Mouse (Mus musculus) hindbrain, embryonic 16.5 days (tissue): ENCODE data around the gene Bean1. TPM values are rescaled to one million over a fixed set of nuclear protein-coding genes. Genes with fewer than 3 reads are reported as not detected.
A peak's percentile ranks its signal among the peaks of the same experiment; 100 is the strongest.

Source experiments
- ATAC-seq: fragments of 200-750 bp; cut with Nextera tagmentation; 2 replicates; pipeline ENCODE4 v1.8.0; 2017; ENCODE audit warnings: moderate TSS enrichment, moderate library complexity
- H3K27ac ChIP-seq: fragments of 300-500 bp; sonication (generic); 2 replicates; pipeline ENCODE4 v1.5.1; 2014; ENCODE audit warnings: low read depth, mild to moderate bottlenecking, control low read depth, low read length, moderate library complexity
- H3K27me3 ChIP-seq: fragments of 300-500 bp; sonication (generic); replicated peaks from 2 replicates; pipeline ENCODE4 v1.6.1; 2014; ENCODE audit warnings: low read length; ENCODE audit not compliant: control insufficient read depth, insufficient read depth
- H3K36me3 ChIP-seq: fragments of 300-500 bp; sonication (generic); 2 replicates; pipeline ENCODE4 v1.6.1; 2014; ENCODE audit warnings: mild to moderate bottlenecking, low read length, moderate library complexity, mixed read lengths; ENCODE audit not compliant: control insufficient read depth, insufficient read depth
- H3K4me1 ChIP-seq: fragments of 300-500 bp; sonication (generic); 2 replicates; pipeline ENCODE4 v1.6.1; 2014; ENCODE audit warnings: low read depth, low read length; ENCODE audit not compliant: control insufficient read depth, insufficient read depth
- H3K4me2 ChIP-seq: fragments of 300-500 bp; sonication (generic); 2 replicates; pipeline ENCODE4 v1.6.1; 2014; ENCODE audit warnings: mild to moderate bottlenecking, low read length, control low read depth, moderate library complexity
- H3K4me3 ChIP-seq: fragments of 300-500 bp; sonication (generic); 2 replicates; pipeline ENCODE4 v1.5.1; 2014; ENCODE audit warnings: mild to moderate bottlenecking, low read length, control low read depth, moderate library complexity
- H3K9ac ChIP-seq: fragments of 300-500 bp; sonication (generic); 2 replicates; pipeline ENCODE4 v1.6.1; 2014; ENCODE audit warnings: low read depth, mild to moderate bottlenecking, control low read depth, low read length, moderate library complexity
- H3K9me3 ChIP-seq: fragments of 300-500 bp; sonication (generic); 2 replicates; pipeline ENCODE4 v1.6.1; 2014; ENCODE audit warnings: mild to moderate bottlenecking, low read length, moderate library complexity; ENCODE audit not compliant: control insufficient read depth
- WGBS: fragments of 180-500 bp; shearing (Covaris S2); extraction: QIAGEN DNeasy Blood & Tissue Kit; methylation state at CpG from one replicate; pipeline ENCODE4 v1.1.7; 2014; 5-methylcytosine and 5-hydroxymethylcytosine counted together
- polyA plus RNA-seq: library from polyadenylated mRNA; unstranded; fragments of >200 nt; fragmentation: Nextera tagmentation; extraction: Ambion mirVana; gene quantifications from 2 replicates; pipeline ENCODE4 v1.2.1, GENCODE M21; 2015

Bean1 gene
- polyA plus RNA-seq, 1 experiment from 2014 or later = 8.8 TPM

DNA sequence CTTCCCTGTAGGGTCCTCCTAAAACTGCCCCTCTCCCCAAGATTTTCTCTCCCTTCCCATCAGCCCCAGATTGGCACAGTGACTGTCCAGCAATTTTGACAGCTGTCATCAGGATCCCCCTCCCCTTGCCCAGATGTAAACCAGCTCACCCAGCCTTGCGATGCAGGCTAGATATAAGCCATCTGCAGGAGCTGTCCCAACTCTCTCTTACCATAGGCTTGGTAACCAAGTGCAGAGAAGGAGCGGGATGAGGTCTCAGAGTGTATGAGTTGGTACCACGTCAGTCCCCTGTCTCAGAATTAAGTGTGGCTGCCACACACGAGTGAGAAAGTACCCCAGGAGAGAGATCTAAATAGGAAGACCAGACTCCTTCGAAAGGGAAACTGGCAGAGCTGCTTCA is 18.2 kb downstream of the Bean1 start:
- H3K27me3 ChIP-seq = no peaks in the 10 kb centered on the region
- H3K27ac ChIP-seq = no peak overlapping the region
- H3K4me1 ChIP-seq = peaks cover 5% of the 10 kb centered on the region; the same call in 1 of the 2 replicates
- no peak overlapping the region for H3K9ac ChIP-seq
- no peak overlapping the region for H3K4me2 ChIP-seq
- no peak overlapping the region for H3K4me3 ChIP-seq
- H3K9me3 ChIP-seq = no peaks in the 10 kb centered on the region
- ATAC-seq = no peak
- no peaks in the 10 kb centered on the region; the same call in 1 of the 2 replicates for H3K36me3 ChIP-seq
- WGBS = 74% methylated on average over 5 of the region's 5 CpGs

DNA sequence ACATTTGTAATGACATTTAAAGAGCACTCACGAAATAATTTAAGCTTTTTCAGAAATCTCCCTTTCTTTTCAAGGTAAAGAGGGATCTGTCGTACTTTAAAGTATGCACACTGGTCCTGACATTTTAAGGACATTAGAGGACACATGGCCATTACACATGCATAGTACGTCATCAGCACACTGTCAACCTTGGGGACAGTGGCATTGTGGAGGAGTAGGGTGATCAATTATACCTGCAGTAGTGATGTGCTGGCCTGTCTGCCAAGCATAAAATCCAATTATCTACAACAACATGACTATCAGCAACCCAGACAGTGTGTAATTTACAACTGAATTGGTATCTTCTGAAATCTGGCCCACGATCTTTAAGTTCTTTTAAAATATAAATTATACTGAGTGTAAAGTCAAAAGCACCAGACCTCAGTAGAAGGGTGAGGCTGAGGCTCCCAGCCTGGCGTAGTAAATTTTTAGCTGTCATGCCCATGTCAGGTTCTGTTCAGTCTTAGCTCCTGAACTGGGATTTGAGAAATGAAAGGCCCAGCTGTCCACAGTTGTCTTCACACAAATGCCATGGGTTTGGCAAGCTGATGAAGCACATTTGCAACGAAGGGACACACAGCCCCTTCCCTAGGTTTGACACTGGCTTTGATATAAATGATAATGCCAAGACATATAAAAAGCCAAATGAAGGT is 20.7 kb downstream of the Bean1 start:
- 0 out of 2 replicates have a peak, but pooled peaks have one; percentile 51 for ATAC-seq
- Histone ChIP-seq H3K9ac (no peak overlapping the region), H3K4me2 (no peak overlapping the region), H3K4me1 (peaks cover 5% of the 10 kb centered on the region; the same call in 1 of the 2 replicates), H3K4me3 (no peak overlapping the region), H3K27ac (no peak overlapping the region), H3K9me3 (no peaks in the 10 kb centered on the region), H3K36me3 (no peaks in the 10 kb centered on the region; the same call in 1 of the 2 replicates), H3K27me3 (no peaks in the 10 kb centered on the region)
- 56% methylated on average over 6 of the region's 6 CpGs for WGBS

DNA sequence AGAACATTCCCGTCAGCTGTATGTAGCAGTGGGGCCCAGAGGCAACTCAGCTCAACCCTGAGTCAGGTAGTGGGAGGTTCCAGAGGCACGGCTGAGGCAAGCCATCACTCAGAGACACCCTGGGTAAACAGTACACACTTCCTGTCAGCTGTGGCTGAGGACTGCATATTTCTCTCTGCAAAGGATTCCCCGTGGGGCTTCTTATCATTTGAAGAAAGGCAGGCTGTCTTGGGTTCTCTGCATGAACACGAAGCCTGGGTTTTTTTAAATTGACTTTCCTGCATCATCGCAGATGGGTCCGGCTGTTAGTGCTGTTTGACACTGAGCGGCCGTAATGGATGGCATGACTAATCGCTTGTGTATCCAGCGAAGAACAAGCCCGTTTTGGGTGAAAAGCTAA is 21.3 kb downstream of the Bean1 start:
- Histone ChIP-seq H3K4me3 (no peak overlapping the region), H3K4me2 (peak overlapping the region; percentile 10; the same call in 1 of the 2 replicates), H3K27ac (no peak overlapping the region), H3K27me3 (no peaks in the 10 kb centered on the region), H3K9ac (peak overlapping the region; percentile 38; the same call in 1 of the 2 replicates), H3K4me1 (peaks cover 5% of the 10 kb centered on the region; the same call in 1 of the 2 replicates), H3K36me3 (no peaks in the 10 kb centered on the region; the same call in 1 of the 2 replicates), H3K9me3 (no peaks in the 10 kb centered on the region)
- WGBS = 19% methylated on average over 11 of the region's 11 CpGs
- ATAC-seq = peak; percentile 75

DNA sequence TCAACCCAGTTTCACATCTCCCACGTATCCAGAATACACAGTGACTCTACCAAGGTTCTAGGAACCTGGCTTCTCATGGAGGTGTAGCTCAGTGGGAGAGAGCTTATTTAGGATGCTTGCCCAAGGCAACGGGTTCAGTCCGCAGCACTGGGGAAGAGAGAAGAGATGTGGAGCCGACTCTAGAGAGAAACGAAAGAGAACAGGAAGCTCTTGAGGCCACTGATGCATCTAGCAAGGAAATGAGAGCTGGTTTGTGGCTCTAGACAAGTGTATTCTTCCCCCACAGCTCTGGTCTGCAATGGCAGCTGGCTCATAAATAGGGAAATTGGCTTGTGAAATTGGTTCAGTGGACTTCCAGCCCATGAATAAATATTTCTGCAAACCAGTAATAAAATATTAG is 29.6 kb downstream of the Bean1 start:
- Histone ChIP-seq H3K9ac (no peak overlapping the region), H3K27ac (no peak overlapping the region), H3K4me1 (no peaks in the 10 kb centered on the region), H3K4me2 (no peak overlapping the region), H3K36me3 (no peaks in the 10 kb centered on the region), H3K27me3 (no peaks in the 10 kb centered on the region), H3K4me3 (no peak overlapping the region), H3K9me3 (no peaks in the 10 kb centered on the region)
- ATAC-seq = no peak
- WGBS = 76% methylated on average over 5 of the region's 5 CpGs

- no peak overlapping the region for H3K27ac ChIP-seq
- no peaks in the 10 kb centered on the region for H3K27me3 ChIP-seq
- ATAC-seq = no peak
- no peak overlapping the region for H3K4me3 ChIP-seq
- WGBS = 83% methylated on average over 3 of the region's 3 CpGs
- H3K4me2 ChIP-seq = no peak overlapping the region
- no peaks in the 10 kb centered on the region for H3K4me1 ChIP-seq
- no peak overlapping the region for H3K9ac ChIP-seq
- no peaks in the 10 kb centered on the region for H3K36me3 ChIP-seq
- H3K9me3 ChIP-seq = no peaks in the 10 kb centered on the region
Measured at GRCm38 (mm10) chr8:104201622-104202021, 31.4 kb downstream of the Bean1 start.

DNA sequence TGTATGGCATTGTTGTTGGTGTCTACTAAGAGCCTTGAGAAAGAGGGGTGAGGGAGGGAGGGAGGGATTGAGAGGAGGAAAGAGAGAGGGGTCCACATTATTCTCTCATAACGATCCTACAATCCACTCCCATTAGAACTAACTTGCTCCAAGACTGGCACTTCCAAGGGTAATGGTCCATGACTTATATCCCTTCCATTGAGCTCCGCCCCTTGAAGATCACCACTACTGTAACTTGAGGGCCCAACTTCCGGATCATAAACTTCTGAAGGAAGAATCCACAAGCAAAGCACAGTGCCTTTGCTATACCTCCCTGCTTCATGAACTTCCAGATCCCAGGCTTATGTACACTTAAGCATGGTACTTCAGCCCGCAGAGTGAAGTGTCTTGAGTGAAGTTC is 32.1 kb downstream of the Bean1 start:
- no peaks in the 10 kb centered on the region for H3K4me1 ChIP-seq
- no peaks in the 10 kb centered on the region for H3K27me3 ChIP-seq
- WGBS = 94% methylated on average over 4 of the region's 4 CpGs
- no peak overlapping the region for H3K27ac ChIP-seq
- H3K4me3 ChIP-seq = no peak overlapping the region
- no peaks in the 10 kb centered on the region for H3K9me3 ChIP-seq
- ATAC-seq = no peak
- H3K4me2 ChIP-seq = no peak overlapping the region
- no peaks in the 10 kb centered on the region for H3K36me3 ChIP-seq
- no peak overlapping the region for H3K9ac ChIP-seq

DNA sequence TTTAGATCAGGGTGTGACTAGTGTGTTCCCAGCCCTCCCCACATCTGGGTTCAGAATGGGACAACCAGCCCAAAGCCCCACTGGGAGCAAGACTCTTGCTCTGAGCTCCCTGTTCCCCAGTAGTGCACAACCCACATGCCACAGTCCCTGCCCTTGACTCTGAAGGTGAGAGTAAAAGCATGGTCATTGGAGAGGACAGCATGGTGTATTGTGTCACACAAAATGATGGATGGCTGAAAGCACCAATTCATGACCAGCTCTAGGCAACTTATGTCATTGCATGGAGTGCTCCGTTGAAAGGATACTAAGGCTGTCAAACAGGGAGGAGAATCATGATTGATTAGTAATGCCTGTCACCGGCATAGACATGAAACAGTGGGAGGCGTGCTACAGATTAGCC is 35.0 kb downstream of the Bean1 start:
- Histone ChIP-seq H3K9ac (no peak overlapping the region), H3K9me3 (no peaks in the 10 kb centered on the region; the same call in 1 of the 2 replicates), H3K27me3 (no peaks in the 10 kb centered on the region), H3K36me3 (no peaks in the 10 kb centered on the region), H3K27ac (no peak overlapping the region), H3K4me1 (no peaks in the 10 kb centered on the region), H3K4me3 (no peak overlapping the region), H3K4me2 (no peak overlapping the region)
- WGBS = 33% methylated on average over 3 of the region's 3 CpGs
- peak; percentile 37 for ATAC-seq

DNA sequence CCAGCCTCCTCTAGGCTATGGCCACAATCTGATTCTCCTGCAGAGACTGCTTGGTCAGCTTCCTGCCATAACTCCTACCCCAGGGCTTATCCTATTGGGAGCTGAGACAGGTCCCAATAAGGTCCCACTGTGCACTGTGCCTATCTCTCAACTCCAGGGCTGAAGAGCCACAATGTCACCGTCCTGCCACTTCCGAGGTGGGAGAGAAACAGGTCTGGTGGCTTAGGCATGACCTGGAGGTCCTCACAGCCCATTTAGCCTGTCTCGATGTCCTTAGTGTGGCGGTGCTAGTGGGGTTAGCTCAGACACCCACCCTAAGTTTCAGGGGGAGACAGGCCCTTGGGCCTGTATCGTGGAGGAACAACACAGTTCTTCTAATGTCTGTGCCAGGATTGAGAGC is 47.4 kb downstream of the Bean1 start:
- H3K27me3 ChIP-seq = no peaks in the 10 kb centered on the region
- no peak for ATAC-seq
- H3K27ac ChIP-seq = no peak overlapping the region
- no peaks in the 10 kb centered on the region for H3K4me1 ChIP-seq
- H3K4me2 ChIP-seq = no peak overlapping the region
- H3K9me3 ChIP-seq = no peaks in the 10 kb centered on the region
- H3K9ac ChIP-seq = no peak overlapping the region
- WGBS = 94% methylated on average over 5 of the region's 5 CpGs
- H3K36me3 ChIP-seq = no peaks in the 10 kb centered on the region
- H3K4me3 ChIP-seq = no peak overlapping the region

GRCm38 (mm10) chr8:104219079-104219478 is 48.8 kb downstream of the Bean1 start:
- 24% methylated on average over 11 of the region's 11 CpGs for WGBS
- Histone ChIP-seq H3K9ac (no peak overlapping the region), H3K9me3 (peaks cover 5% of the 10 kb centered on the region), H3K4me2 (no peak overlapping the region; the same call in 1 of the 2 replicates), H3K36me3 (peaks cover 5% of the 10 kb centered on the region), H3K27me3 (no peaks in the 10 kb centered on the region), H3K4me3 (no peak overlapping the region), H3K4me1 (no peaks in the 10 kb centered on the region), H3K27ac (no peak overlapping the region)
- ATAC-seq = no peak
